Mouse (Mus musculus): ENCODE results near the gene Nemp2. TPM values are rescaled to one million over a fixed set of nuclear protein-coding genes. Genes with fewer than 3 reads are reported as not detected.
"Not testable (repeated sequence)": the region's sequence is repeated elsewhere in the genome, so short reads cannot be mapped to it uniquely, and the experiment has no call there.

Gene Nemp2
- total RNA-seq, 2 experiments from 2014 or later, result 3.7 to 4.2 TPM

DNA sequence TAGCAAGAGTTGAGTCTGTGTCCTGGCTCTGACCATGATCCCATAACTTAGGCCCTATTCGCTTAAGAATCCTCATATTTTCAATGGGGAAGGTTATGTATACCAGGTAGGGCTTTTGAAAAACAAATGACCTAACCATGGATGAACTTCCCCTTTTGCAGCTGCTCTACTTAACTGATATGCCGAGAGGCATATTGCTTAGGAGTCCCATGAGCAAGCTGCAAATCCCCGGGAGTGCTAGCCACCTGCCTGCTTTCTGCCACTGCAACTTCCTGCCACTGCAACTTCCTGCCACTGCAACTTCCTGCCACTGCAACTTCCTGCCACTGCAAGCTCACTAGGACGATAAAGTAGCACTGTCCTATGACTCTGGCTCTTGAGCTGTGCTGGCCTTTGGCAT is 24.6 kb downstream of the Nemp2 start:
- DNase-seq, result no peak

DNA sequence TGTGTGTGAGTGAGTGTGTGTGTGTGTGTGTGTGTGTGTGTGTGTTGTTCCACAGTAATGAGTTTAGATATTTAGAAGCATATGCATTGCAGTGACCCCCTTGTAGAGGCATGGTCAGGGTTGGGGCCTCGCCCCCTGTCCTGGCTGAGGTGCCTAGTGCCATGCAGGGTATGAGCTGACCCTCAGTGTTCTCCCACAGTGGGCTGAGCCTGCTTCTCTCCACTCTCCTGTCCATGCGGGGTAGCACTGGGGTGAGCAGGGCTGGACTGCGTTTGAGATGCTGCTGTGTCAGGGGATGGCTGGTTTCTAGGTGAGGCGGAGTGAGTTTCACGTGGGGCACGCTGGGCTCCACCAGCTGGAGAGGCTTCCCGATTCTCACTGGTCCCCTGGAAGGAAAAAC is 27.7 kb downstream of the Nemp2 start:
- DNase-seq, result no peak

DNA sequence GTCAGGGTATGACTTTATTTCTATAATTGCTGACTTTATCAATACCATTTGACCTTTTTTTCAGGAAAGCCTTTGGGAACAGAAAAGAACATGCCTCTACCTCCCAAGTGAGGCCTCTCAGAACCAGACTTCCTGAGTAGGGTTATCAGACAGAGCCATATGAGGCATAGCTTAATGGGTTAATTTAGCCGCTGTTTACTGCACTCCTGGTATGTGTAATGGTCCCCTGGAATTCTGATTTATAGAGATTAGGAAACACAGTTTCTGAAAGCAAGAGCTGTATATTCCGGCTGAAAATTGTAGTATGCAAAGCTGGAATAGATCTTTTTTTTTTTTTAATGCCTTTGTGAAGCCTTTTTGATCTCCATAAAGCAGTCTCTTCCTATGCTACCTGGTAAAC is 29.8 kb downstream of the Nemp2 start:
- no peak for DNase-seq

DNA sequence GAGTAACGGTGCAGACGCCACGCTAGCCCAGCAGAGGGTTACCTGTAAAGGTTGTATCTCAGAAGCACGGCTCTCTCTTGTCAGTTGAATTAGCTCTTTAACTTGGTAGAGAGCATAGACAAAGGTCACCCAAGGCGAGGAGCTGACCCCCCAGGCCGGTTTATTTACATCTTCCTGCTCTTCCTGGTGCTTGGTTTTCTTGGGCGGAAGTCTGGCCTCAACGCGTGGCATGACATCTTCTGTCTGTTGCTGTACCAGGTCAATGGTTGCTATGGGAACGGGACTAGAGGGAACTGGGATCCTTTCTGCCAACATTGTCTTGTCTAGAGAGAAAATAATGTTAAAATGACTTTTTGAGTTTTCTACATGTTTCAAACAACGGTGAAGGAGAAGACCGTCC is 30.3 kb downstream of the Nemp2 start:
- DNase-seq, result no peak

DNA sequence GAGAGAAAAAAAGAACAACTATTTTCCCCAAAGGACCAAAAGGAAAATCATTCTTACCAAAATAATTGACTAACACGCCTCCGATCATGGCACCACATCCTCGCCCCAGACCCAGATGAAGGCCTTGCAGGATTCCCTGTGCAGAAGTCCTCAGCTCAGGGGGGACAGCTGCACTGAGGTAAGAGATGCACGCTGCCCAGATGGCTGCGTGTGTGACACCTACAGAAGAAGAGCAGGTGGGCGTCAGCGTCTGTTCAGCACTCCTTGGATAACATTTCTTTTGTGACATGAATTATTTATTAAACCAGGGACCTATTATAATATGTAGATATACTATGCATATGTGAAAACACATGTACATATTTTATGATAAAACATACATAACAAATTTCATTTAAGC is 32.7 kb downstream of the Nemp2 start:
- DNase-seq, result peak in 1 of 2 experiments; percentile 48

DNA sequence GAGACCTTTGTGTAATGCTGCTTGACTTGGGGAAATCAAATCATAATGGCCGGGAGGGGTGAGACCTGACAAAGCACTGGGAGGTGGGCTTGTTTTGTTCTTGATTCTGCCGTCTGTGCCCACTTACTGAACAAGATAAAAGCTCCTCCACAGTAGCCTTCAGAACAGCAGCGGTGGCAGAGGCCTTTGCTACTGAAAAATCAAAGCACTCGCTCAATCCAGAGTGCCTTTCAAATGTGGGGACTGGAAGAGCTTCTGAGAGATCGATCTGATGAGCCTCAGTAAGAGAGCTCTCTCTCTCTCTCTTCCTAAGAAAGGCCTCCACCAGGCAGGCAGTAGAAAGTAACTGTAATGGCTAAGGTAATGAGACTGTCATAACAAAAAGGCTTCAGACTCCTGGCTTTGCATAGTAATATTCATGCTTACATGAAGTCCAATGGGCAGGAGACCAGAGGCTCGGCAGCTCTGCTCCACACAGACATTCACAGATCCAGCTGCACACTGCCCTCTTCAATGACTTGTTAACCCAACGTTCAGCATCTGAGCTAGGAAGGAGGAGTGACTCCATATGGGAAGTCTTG is 38.3 kb downstream of the Nemp2 start:
- DNase-seq, result no peak

DNA sequence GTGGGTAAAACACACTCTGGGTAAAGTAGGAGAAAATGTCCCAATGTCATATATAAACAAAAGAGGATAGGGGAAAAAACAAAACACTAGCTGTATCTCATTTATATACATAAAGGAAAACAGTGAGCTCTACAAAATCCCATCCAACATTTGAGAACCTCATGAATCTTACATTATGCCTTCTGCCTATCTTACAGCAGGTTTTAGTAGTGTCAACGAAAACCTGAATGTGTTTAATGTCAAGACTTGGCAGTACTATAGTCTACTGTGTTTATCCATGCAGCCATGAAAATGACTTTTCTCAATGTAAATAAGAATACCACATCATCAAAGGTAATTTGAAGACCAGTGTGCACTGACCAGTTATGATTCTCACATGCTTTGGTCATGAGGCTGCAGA is 39.4 kb downstream of the Nemp2 start:
- no peak for DNase-seq

DNA sequence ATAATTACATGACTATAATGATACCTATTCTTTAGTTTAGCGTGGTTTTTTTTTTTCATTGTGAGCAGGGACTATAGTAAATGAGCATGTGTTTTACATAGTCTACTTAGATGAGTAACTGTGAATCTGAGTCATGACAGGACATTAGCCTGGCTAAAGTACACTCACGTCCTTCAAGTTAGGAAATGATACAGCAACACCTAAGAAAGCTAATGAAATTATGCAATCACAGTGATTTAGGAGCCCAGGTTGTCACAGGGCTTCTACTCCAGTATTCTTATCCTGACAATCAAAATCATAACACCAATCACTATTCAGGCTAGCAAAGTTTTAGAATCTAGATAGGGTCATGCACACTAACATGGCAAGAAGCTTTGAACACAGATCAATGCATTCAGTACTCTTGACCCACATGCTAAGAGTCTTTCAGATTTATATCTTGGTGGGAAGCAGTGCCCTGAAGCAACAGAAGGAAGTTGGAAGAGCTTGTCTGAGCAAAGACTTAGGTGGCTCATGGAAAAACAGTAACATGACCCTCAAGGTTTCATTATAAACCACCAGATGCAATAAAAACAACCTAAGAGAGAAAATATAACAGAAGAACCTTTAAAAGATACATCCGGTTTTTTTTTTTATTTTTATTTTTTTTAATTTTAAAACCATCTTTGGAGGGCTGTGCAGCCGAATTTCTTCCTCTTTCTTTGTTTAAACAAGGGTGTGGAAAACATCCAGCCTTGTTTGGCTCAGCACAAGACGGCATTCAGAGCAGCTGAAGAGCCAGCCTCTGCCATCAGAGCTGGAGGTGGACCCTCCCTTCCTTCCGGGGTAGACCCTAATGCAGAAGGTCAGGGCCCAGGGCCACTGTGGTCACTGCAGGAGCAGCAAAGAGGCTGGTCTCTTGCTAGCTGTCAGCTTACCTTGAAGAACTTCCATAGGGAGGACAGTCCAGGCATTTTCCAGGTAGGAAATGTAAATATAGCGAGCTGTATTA is 45.4 kb downstream of the Nemp2 start:
- DNase-seq, result no peak

DNA sequence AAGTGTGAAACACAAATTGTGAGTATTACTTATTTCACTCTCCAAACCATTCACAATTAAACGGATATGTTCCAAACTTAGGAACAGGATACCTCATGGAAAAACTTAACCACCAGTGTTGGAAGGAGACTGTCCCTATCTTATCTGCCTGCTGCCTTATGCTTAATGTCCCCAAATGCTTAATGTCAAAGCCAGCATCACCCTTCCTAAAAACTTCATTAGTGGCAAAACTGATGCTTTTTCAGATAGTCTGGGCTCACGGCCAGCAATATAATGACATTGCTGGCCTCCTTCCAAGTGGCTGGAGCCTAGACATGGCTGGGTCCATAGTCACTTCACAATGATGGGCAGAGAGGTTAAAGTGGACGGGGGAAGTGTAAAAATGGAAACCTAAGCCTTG is 46.1 kb downstream of the Nemp2 start:
- no peak for DNase-seq

DNA sequence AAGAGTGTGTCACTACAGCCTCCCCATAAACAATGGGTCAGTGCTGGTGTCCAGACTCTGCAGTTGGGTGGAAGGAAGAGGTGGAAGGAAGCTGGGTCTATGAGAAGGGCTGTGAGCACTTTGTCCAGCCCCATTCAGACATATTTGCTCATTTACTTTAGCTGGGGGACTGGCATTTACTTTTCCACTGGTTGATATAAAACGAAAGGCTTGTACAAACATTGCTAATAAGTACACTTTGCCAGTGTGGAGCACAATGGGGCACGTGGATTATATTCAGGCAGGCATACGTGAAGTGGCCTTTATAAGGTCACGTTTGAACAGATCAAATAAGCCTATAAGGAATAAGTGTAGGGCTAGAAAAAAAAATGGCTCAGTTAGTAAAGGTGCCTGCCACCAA is 53.0 kb downstream of the Nemp2 start:
- no peak for DNase-seq

DNA sequence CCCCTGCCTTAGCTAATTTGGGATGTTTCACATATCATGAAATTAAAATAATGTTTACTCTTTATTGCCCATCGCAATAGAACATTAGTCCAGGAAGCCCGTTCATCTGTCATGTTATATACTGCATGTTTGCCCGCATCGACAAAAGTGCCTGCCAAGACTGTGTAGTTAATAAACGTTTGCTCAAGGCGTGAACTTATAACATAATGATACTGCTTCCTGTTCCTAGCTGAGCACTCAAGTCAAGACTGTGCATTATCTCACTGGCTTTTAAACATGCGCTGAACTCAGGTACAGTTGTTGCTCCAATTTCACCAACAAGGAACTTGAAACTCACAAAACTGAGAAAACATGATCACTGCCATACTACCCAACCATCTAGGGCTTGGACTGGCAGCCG is 57.1 kb downstream of the Nemp2 start:
- DNase-seq, result no peak

DNA sequence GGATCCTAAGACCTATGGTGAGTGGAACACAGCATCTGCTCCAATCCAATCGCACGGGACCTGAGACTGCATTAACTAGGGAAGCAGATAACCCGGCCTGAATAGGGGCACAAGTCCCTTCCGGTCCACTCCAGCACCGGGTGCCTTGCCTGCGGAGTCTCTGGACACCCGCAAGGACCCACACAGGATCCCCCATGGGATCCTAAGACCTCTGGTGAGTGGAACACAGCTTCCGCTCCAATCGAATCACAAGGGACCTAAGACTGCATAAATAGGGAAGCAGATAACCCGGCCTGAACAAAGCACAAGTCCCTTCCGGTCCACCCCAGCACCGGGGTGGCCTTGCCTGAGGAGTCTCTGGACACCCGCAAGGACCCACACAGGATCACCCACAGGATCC is 64.0 kb downstream of the Nemp2 start:
- DNase-seq, result not testable (repeated sequence)

Other genes starting within 250 kb of the Nemp2 start
- 10 to 100 TPM; 27.1 to 29.1 TPM for gene Nab1, start 130.0 kb upstream of the Nemp2 start, total RNA-seq (2021)
- 10 to 100 TPM; 74.5 to 81.1 TPM for gene Mfsd6, start 96.8 kb downstream of the Nemp2 start, total RNA-seq (2021)
- 10 to 100 TPM; 35.3 to 41.0 TPM for gene Inpp1, start 187.0 kb downstream of the Nemp2 start, total RNA-seq (2021)
- gene Hibch, start 214.2 kb downstream of the Nemp2 start, total RNA-seq (2021), result 10 to 100 TPM; 16.2 to 19.9 TPM

All from layer of hippocampus, postnatal 36 days (tissue).